Mouse (Mus musculus): ENCODE data around the gene Ribc2. TPM values are rescaled to one million over a fixed set of nuclear protein-coding genes. Genes with fewer than 3 reads are reported as not detected.

The Ribc2 gene
- total RNA-seq, 2 experiments from 2014 or later: 0.27 TPM; not detected in 1

- DNase-seq (ENCODE audit: extremely low spot score in 1 of 2, low spot score in 2 of 2): no peak
- no peak for TF ChIP-seq CTCF (IDR thresholded peaks at IDR 0.05)
- Histone ChIP-seq H3K27ac (no peak overlapping the region), H3K4me3 (no peak overlapping the region)
- intact Hi-C loops (cut with DNase I): no loop called here
These were observed 50.2 kb downstream of the Ribc2 start for GRCm38 (mm10) chr15:85182063-85182462.

GRCm38 (mm10) chr15:85186916-85187315 is 55.0 kb downstream of the Ribc2 start:
- TF ChIP-seq CTCF (IDR thresholded peaks at IDR 0.05): no peak
- intact Hi-C loops (cut with DNase I): no loop called here
- H3K27ac ChIP-seq: no peak overlapping the region
- no peak for DNase-seq (ENCODE audit: extremely low spot score in 1 of 2, low spot score in 2 of 2)
- H3K4me3 ChIP-seq: no peak overlapping the region

GRCm38 (mm10) chr15:85188167-85188778 is 56.4 kb downstream of the Ribc2 start:
- TF ChIP-seq CTCF (IDR thresholded peaks at IDR 0.05): no peak
- Histone ChIP-seq H3K4me3 (no peak overlapping the region), H3K27ac (no peak overlapping the region)
- intact Hi-C loops (cut with DNase I): no loop called here
- DNase-seq (ENCODE audit: extremely low spot score in 1 of 2, low spot score in 2 of 2): no peak

Other genes starting within 250 kb of the Ribc2 start
- gene Gm29666, start 212.0 kb upstream of the Ribc2 start, total RNA-seq (2021): 1 to 10 TPM; 1.1 to 1.3 TPM
- 10 to 100 TPM; 32.0 to 33.2 TPM for gene Nup50, start 208.7 kb upstream of the Ribc2 start, total RNA-seq (2021)
- gene 5031439G07Rik, start 143.5 kb upstream of the Ribc2 start, total RNA-seq (2021): 10 to 100 TPM; 72.8 to 94.8 TPM
- not detected for gene Upk3a, start 114.9 kb upstream of the Ribc2 start, total RNA-seq (2021)
- gene Fam118a, start 103.1 kb upstream of the Ribc2 start, total RNA-seq (2021): 10 to 100 TPM; 24.4 to 25.3 TPM
- not detected for gene Smc1b, start 114 bp upstream of the Ribc2 start, total RNA-seq (2021)
- gene Fbln1, start 73.9 kb downstream of the Ribc2 start, total RNA-seq (2021): 10 to 100 TPM; 11.4 to 14.4 TPM
- gene Atxn10, start 204.2 kb downstream of the Ribc2 start, total RNA-seq (2021): 100 to 1,000 TPM; 238 to 262 TPM

Measured in left cerebral cortex, adult 2 months (tissue).